Mouse (Mus musculus): ENCODE measurements around the gene Wrap73. TPM values are rescaled to one million over a fixed set of nuclear protein-coding genes. Genes with fewer than 3 reads are reported as not detected.

Wrap73 gene
- polyA plus RNA-seq, 3 experiments from 2014 or later = 24.9 to 35.1 (median 30.7) TPM

- no peak for ATAC-seq
Measured at GRCm38 (mm10) chr4:154185001-154185400, 42.8 kb downstream of the Wrap73 start.

- no peak for ATAC-seq
Measured at GRCm38 (mm10) chr4:154186002-154186537, 43.9 kb downstream of the Wrap73 start.

GRCm38 (mm10) chr4:154188948-154189347 lies 46.8 kb downstream of the Wrap73 start:
- ATAC-seq = no peak

GRCm38 (mm10) chr4:154197961-154198360 lies 55.8 kb downstream of the Wrap73 start:
- no peak for ATAC-seq

- ATAC-seq = no peak
Measured at GRCm38 (mm10) chr4:154198377-154198961, 56.3 kb downstream of the Wrap73 start.

GRCm38 (mm10) chr4:154201511-154201910 lies 59.3 kb downstream of the Wrap73 start:
- no peak for ATAC-seq

- ATAC-seq = no peak
Measured at GRCm38 (mm10) chr4:154204532-154204931, 62.4 kb downstream of the Wrap73 start.

GRCm38 (mm10) chr4:154205392-154205791 lies 63.2 kb downstream of the Wrap73 start:
- no peak for ATAC-seq

GRCm38 (mm10) chr4:154207261-154207660 lies 65.1 kb downstream of the Wrap73 start:
- ATAC-seq = no peak

GRCm38 (mm10) chr4:154209054-154209453 lies 66.9 kb downstream of the Wrap73 start:
- no peak for ATAC-seq

- ATAC-seq = no peak
Measured at GRCm38 (mm10) chr4:154209825-154210224, 67.7 kb downstream of the Wrap73 start.

- no peak for ATAC-seq
Measured at GRCm38 (mm10) chr4:154211459-154211858, 69.3 kb downstream of the Wrap73 start.

- ATAC-seq = no peak
Measured at GRCm38 (mm10) chr4:154213586-154213985, 71.4 kb downstream of the Wrap73 start.

GRCm38 (mm10) chr4:154214075-154214474 lies 71.9 kb downstream of the Wrap73 start:
- ATAC-seq = no peak

Other genes with a start within 250 kb of the Wrap73 start
- 100 to 1,000 TPM in 1 of 3 experiments, 10 to 100 TPM in 2; 92.0 to 101 (median 97.8) TPM for gene A430005L14Rik, start 185.1 kb upstream of the Wrap73 start, polyA plus RNA-seq (2017; shearing (Covaris generic))
- gene Dffb, start 167.2 kb upstream of the Wrap73 start, polyA plus RNA-seq (2017; shearing (Covaris generic)) = 10 to 100 TPM; 14.3 to 15.9 (median 15.5) TPM
- gene Cep104, start 167.2 kb upstream of the Wrap73 start, polyA plus RNA-seq (2017; shearing (Covaris generic)) = 1 to 10 TPM; 3.3 to 4.2 (median 3.6) TPM
- gene Lrrc47, start 130.6 kb upstream of the Wrap73 start, polyA plus RNA-seq (2017; shearing (Covaris generic)) = 1 to 10 TPM; 4.8 to 6.2 (median 6.2) TPM
- gene Smim1, start 116.1 kb upstream of the Wrap73 start, polyA plus RNA-seq (2017; shearing (Covaris generic)) = 1 to 10 TPM in 1 of 3 experiments, under 1 TPM in 1, not detected in 1; 0.66 to 1.3 TPM
- not detected for gene Ccdc27, start 99.7 kb upstream of the Wrap73 start, polyA plus RNA-seq (2017; shearing (Covaris generic))
- gene Trp73, start 2.2 kb upstream of the Wrap73 start, polyA plus RNA-seq (2017; shearing (Covaris generic)) = under 1 TPM in 1 of 3 experiments, not detected in 2; 0.34 TPM
- 10 to 100 TPM; 21.9 to 30.4 (median 25.3) TPM for gene Tprgl, start 18.3 kb downstream of the Wrap73 start, polyA plus RNA-seq (2017; shearing (Covaris generic))
- gene Megf6, start 28.4 kb downstream of the Wrap73 start, polyA plus RNA-seq (2017; shearing (Covaris generic)) = not detected
- gene Arhgef16, start 159.3 kb downstream of the Wrap73 start, polyA plus RNA-seq (2017; shearing (Covaris generic)) = 1 to 10 TPM in 2 of 3 experiments, under 1 TPM in 1; 0.38 to 8.2 (median 5.6) TPM
- not detected for gene B230104I21Rik, start 193.8 kb downstream of the Wrap73 start, polyA plus RNA-seq (2017; shearing (Covaris generic))

Data from inflammation-experienced regulatory T-cells, adult 6 months (primary cell).